ENCODE assay signal across 9 mouse cellular contexts in genomic region chr17:12723986-12724766, GRCm38 (mm10). TPM values are rescaled to one million over a fixed set of nuclear protein-coding genes. Genes with fewer than 3 reads are reported as not detected.
A peak's percentile ranks its signal among the peaks of the same experiment; 100 is the strongest.
DNase-seq lines count a peak whose midpoint lies in the region; ATAC-seq lines count a peak whose summit lies in the region.
"Had no signal": no experiment of that assay in that cellular context is flagged by ENCODE, and none has a peak within 500 bp of the region (broad histone marks: within the 10 kb centered on the region; RNA-seq: fewer than 3 reads in every experiment).

No protein-coding gene starts in this region.

- H3K27me3 ChIP-seq in neural tube, embryonic 13.5 days, result no peaks in the 10 kb centered on the region
- no peaks in the 10 kb centered on the region for H3K27me3 ChIP-seq in heart, embryonic 11.5 days (ENCODE audit: control insufficient read depth, insufficient read depth, low read length)
- H3K27me3 ChIP-seq in forebrain, embryonic 11.5 days (ENCODE audit: control insufficient read depth, insufficient read depth, low read length), result no peaks in the 10 kb centered on the region

- H3K9ac ChIP-seq in neural tube, embryonic 13.5 days, result no peak overlapping the region; the same call in 1 of the 2 replicates
- peak overlapping the region; percentile 46; the same call in 1 of the 2 replicates for H3K9ac ChIP-seq in heart, embryonic 11.5 days (ENCODE audit: low read depth, low read length)
- no peak overlapping the region for H3K9ac ChIP-seq in forebrain, embryonic 11.5 days (ENCODE audit: low read length)

- no peak overlapping the region for H3K4me3 ChIP-seq in neural tube, embryonic 13.5 days
- no peak overlapping the region for H3K4me3 ChIP-seq in heart, embryonic 11.5 days (ENCODE audit: low read depth, low read length)
- H3K4me3 ChIP-seq in forebrain, embryonic 11.5 days (ENCODE audit: low read depth, low read length), result no peak overlapping the region

- no peak overlapping the region for H3K4me2 ChIP-seq in neural tube, embryonic 13.5 days
- H3K4me2 ChIP-seq in heart, embryonic 11.5 days, result peak overlapping the region; percentile 31
- no peak overlapping the region for H3K4me2 ChIP-seq in forebrain, embryonic 11.5 days (ENCODE audit: low read depth, low read length, severe bottlenecking)

- 75% methylated on average over 5 of the region's 5 CpGs for WGBS in neural tube, embryonic 13.5 days
- 20% methylated on average over 5 of the region's 5 CpGs for WGBS in heart, embryonic 11.5 days (ENCODE audit: insufficient replicate concordance)
- 92% methylated on average over 5 of the region's 5 CpGs for WGBS in forebrain, embryonic 11.5 days

- no peaks in the 10 kb centered on the region for H3K9me3 ChIP-seq in neural tube, embryonic 13.5 days
- no peaks in the 10 kb centered on the region for H3K9me3 ChIP-seq in heart, embryonic 11.5 days (replicated peaks; ENCODE audit: control insufficient read depth, low read length)
- no peaks in the 10 kb centered on the region for H3K9me3 ChIP-seq in forebrain, embryonic 11.5 days (ENCODE audit: control insufficient read depth, low read length)

- peaks cover 38% of the 10 kb centered on the region for H3K4me1 ChIP-seq in neural tube, embryonic 13.5 days (replicated peaks)
- H3K4me1 ChIP-seq in heart, embryonic 11.5 days (ENCODE audit: control insufficient read depth, insufficient read depth, low read length), result peaks cover 73% of the 10 kb centered on the region
- no peaks in the 10 kb centered on the region for H3K4me1 ChIP-seq in forebrain, embryonic 11.5 days (replicated peaks; ENCODE audit: control insufficient read depth, insufficient read depth, low read length)

- H3K27ac ChIP-seq in neural tube, embryonic 13.5 days (replicated peaks), result peak overlapping the region; percentile 83
- peak overlapping the region; percentile 89 for H3K27ac ChIP-seq in heart, embryonic 11.5 days (ENCODE audit: low read depth, low read length)
- no peak overlapping the region for H3K27ac ChIP-seq in forebrain, embryonic 11.5 days (ENCODE audit: low read depth, low read length)
- H3K27ac ChIP-seq: macrophage had no signal

- H3K36me3 ChIP-seq in neural tube, embryonic 13.5 days, result peaks cover 51% of the 10 kb centered on the region
- peaks cover 20% of the 10 kb centered on the region for H3K36me3 ChIP-seq in heart, embryonic 11.5 days (ENCODE audit: control insufficient read depth, insufficient read depth, low read length)
- H3K36me3 ChIP-seq in forebrain, embryonic 11.5 days (ENCODE audit: control insufficient read depth, insufficient read depth, low read length), result no peaks in the 10 kb centered on the region; the same call in 1 of the 2 replicates

- ATAC-seq in neural tube, embryonic 13.5 days (ENCODE audit: low read depth), result no peak
- ATAC-seq in heart, embryonic 11.5 days (replicated peaks; ENCODE audit: insufficient number of reproducible peaks, low FRiP score, low TSS enrichment), result peak; percentile 66
- ATAC-seq in forebrain, embryonic 11.5 days (replicated peaks; ENCODE audit: low FRiP score), result no peak

- no peak for DNase-seq in neural tube, embryonic 10.5 days (ENCODE audit: extremely low spot score, low spot score)
- DNase-seq in kidney, postnatal 25 days, result peak; percentile 32 to 55
- peak; percentile 66 for DNase-seq in skeletal muscle tissue, adult 2 months (ENCODE audit: low read depth, low spot score)
- DNase-seq in spleen, postnatal 36 days (ENCODE audit: low spot score in 2 of 2), result no peak
- DNase-seq in forebrain, embryonic 11.5 days (ENCODE audit: low spot score), result no peak
- no peak for DNase-seq in frontal cortex, postnatal 10 days (ENCODE audit: low spot score in 2 of 2)

RNA-seq across cellular contexts. Expression of gene Igf2r, which starts 45.3 kb away (rescaled TPM):
- polyA plus RNA-seq in neural tube, embryonic 13.5 days (2015; fragmentation: Nextera tagmentation; extraction: Ambion mirVana), result 11.5 and 13.4 TPM in 2 replicates
- 199 and 238 TPM in 2 replicates for polyA plus RNA-seq in heart, embryonic 11.5 days (2014; fragmentation: Nextera tagmentation; extraction: Ambion mirVana)
- 21.0 and 21.7 TPM in 2 replicates for polyA plus RNA-seq in forebrain, embryonic 11.5 days (2014; fragmentation: Nextera tagmentation; extraction: Ambion mirVana)

RNA-seq across cellular contexts. Expression of gene Slc22a1, which starts 48.5 kb away (rescaled TPM):
- not detected in 2 replicates for polyA plus RNA-seq in neural tube, embryonic 13.5 days (2015; fragmentation: Nextera tagmentation; extraction: Ambion mirVana)
- polyA plus RNA-seq in heart, embryonic 11.5 days (2014; fragmentation: Nextera tagmentation; extraction: Ambion mirVana), result 0.82 and 2.1 TPM in 2 replicates
- polyA plus RNA-seq in forebrain, embryonic 11.5 days (2014; fragmentation: Nextera tagmentation; extraction: Ambion mirVana), result not detected in 2 replicates
- polyA plus RNA-seq: macrophage had no signal

Comparison
In these comparisons a context has a peak if more than half of its experiments do, and no peak if none do; other contexts are left out.
1. DNase-seq: peak in kidney, postnatal 25 days (2 of 2) and skeletal muscle tissue, adult 2 months (single experiment); none in neural tube, embryonic 10.5 days (single experiment), spleen, postnatal 36 days (0 of 2), forebrain, embryonic 11.5 days (single experiment) and frontal cortex, postnatal 10 days (0 of 2).